Mouse (Mus musculus) embryonic facial prominence, embryonic 11.5 days (tissue): ENCODE results near the gene Ints6l. TPM values are rescaled to one million over a fixed set of nuclear protein-coding genes. Genes with fewer than 3 reads are reported as not detected.

Experiments
- ATAC-seq: fragments of 200-750 bp; cut with Nextera tagmentation; replicated peaks from 2 replicates; pipeline ENCODE4 v1.8.0; 2017; ENCODE audit warnings: low read depth; ENCODE audit not compliant: insufficient number of reproducible peaks, low FRiP score, low TSS enrichment
- DNase-seq: peaks from one replicate; pipeline ENCODE4 v3.0.0-alpha.2; 2015; ENCODE audit warnings: low spot score
- H3K27ac ChIP-seq: fragments of 300-500 bp; sonication (generic); replicated peaks from 2 replicates; pipeline ENCODE4 v1.5.1; 2014; ENCODE audit warnings: mild to moderate bottlenecking, low read depth, low read length, control low read depth
- H3K27me3 ChIP-seq: fragments of 300-500 bp; sonication (generic); 2 replicates; pipeline ENCODE4 v1.6.1; 2014; ENCODE audit warnings: mild to moderate bottlenecking, low read length, moderate library complexity, mixed read lengths; ENCODE audit not compliant: control insufficient read depth, insufficient read depth
- H3K36me3 ChIP-seq: fragments of 300-500 bp; sonication (generic); replicated peaks from 2 replicates; pipeline ENCODE4 v1.6.1; 2014; ENCODE audit warnings: low read depth, mild to moderate bottlenecking, low read length, moderate library complexity, mixed read lengths; ENCODE audit not compliant: control insufficient read depth, insufficient read depth
- H3K4me1 ChIP-seq: fragments of 300-500 bp; sonication (generic); 2 replicates; pipeline ENCODE4 v1.6.1; 2014; ENCODE audit warnings: low read length, mixed read lengths; ENCODE audit not compliant: control insufficient read depth, insufficient read depth
- H3K4me2 ChIP-seq: fragments of 300-500 bp; sonication (generic); 2 replicates; pipeline ENCODE4 v1.6.1; 2014; ENCODE audit warnings: low read depth, mild to moderate bottlenecking, control low read depth, low read length, moderate library complexity
- H3K4me3 ChIP-seq: fragments of 300-500 bp; sonication (generic); 2 replicates; pipeline ENCODE4 v1.5.1; 2014; ENCODE audit warnings: low read depth, low read length, control low read depth
- H3K9ac ChIP-seq: fragments of 300-500 bp; sonication (generic); replicated peaks from 2 replicates; pipeline ENCODE4 v1.6.1; 2014; ENCODE audit warnings: mild to moderate bottlenecking, control low read depth, low read length
- H3K9me3 ChIP-seq: fragments of 300-500 bp; sonication (generic); replicated peaks from 2 replicates; pipeline ENCODE4 v1.6.1; 2016; ENCODE audit warnings: mild to moderate bottlenecking, low read length, inconsistent platforms, mixed read lengths; ENCODE audit not compliant: control insufficient read depth
- WGBS: fragments of 180-500 bp; shearing (Covaris S2); extraction: QIAGEN DNeasy Blood & Tissue Kit; methylation state at CpG from one replicate; pipeline ENCODE4 v1.1.7; 2014; 5-methylcytosine and 5-hydroxymethylcytosine counted together
- polyA plus RNA-seq: library from polyadenylated mRNA; unstranded; fragments of >200 nt; fragmentation: Nextera tagmentation; extraction: Ambion mirVana; gene quantifications from 2 replicates; pipeline ENCODE4 v1.2.1, GENCODE M21; 2014

Gene Ints6l
- polyA plus RNA-seq, 1 experiment from 2014 or later, result 24.2 TPM

GRCm38 (mm10) chrX:56549506-56549905 lies 94.8 kb downstream of the Ints6l start, which contains the start of gene Gm648:
Gene Gm648 (minus strand): TSS chrX:56549606.
- WGBS, result 78% methylated on average over 7 of the region's 7 CpGs
- H3K4me2 ChIP-seq, result no peak within 1 kb of the TSS
- ATAC-seq, result no peak
- no peak within 1 kb of the TSS for H3K9ac ChIP-seq
- no peaks in the 10 kb centered on the region for H3K27me3 ChIP-seq
- H3K4me1 ChIP-seq, result no peaks in the 10 kb centered on the region
- no peak within 1 kb of the TSS for H3K4me3 ChIP-seq
- H3K36me3 ChIP-seq, result no peaks in the 10 kb centered on the region
- no peak within 1 kb of the TSS for H3K27ac ChIP-seq
- no peaks in the 10 kb centered on the region for H3K9me3 ChIP-seq
- no peak for DNase-seq

GRCm38 (mm10) chrX:56553584-56553983 lies 98.9 kb downstream of the Ints6l start:
- H3K27me3 ChIP-seq, result no peaks in the 10 kb centered on the region
- no peak for DNase-seq
- H3K4me2 ChIP-seq, result no peak overlapping the region
- H3K9me3 ChIP-seq, result no peaks in the 10 kb centered on the region
- no peak overlapping the region for H3K4me3 ChIP-seq
- H3K36me3 ChIP-seq, result no peaks in the 10 kb centered on the region
- no peaks in the 10 kb centered on the region for H3K4me1 ChIP-seq
- WGBS, result 84% methylated on average over 3 of the region's 3 CpGs
- ATAC-seq, result no peak
- H3K9ac ChIP-seq, result no peak overlapping the region
- H3K27ac ChIP-seq, result no peak overlapping the region

Other genes starting within 250 kb of the Ints6l start
- gene Gm773, start 242.0 kb upstream of the Ints6l start, polyA plus RNA-seq, result not detected in 2 replicates
- 8.9 and 9.3 TPM in 2 replicates for gene Zfp449, start 108.5 kb upstream of the Ints6l start, polyA plus RNA-seq
- 5.9 and 6.5 TPM in 2 replicates for gene Smim10l2a, start 80.3 kb upstream of the Ints6l start, polyA plus RNA-seq
- 1.4 and 4.2 TPM in 2 replicates for gene Gm2174, start 6.9 kb upstream of the Ints6l start, polyA plus RNA-seq
- not detected in 2 replicates for gene Gm10477, start 69.9 kb downstream of the Ints6l start, polyA plus RNA-seq
- gene Gm648, start 94.7 kb downstream of the Ints6l start, polyA plus RNA-seq, result not detected in 2 replicates
- 36.5 and 37.0 TPM in 2 replicates for gene Mmgt1, start 143.2 kb downstream of the Ints6l start, polyA plus RNA-seq
- 11.6 and 11.9 TPM in 2 replicates for gene Slc9a6, start 154.9 kb downstream of the Ints6l start, polyA plus RNA-seq